Mouse (Mus musculus): ENCODE results near the gene Hdac5. TPM values are rescaled to one million over a fixed set of nuclear protein-coding genes. Genes with fewer than 3 reads are reported as not detected.
A peak's percentile ranks its signal among the peaks of the same experiment; 100 is the strongest.

The Hdac5 gene
- polyA plus RNA-seq, 1 experiment from 2014 or later, result 41.1 TPM

DNA sequence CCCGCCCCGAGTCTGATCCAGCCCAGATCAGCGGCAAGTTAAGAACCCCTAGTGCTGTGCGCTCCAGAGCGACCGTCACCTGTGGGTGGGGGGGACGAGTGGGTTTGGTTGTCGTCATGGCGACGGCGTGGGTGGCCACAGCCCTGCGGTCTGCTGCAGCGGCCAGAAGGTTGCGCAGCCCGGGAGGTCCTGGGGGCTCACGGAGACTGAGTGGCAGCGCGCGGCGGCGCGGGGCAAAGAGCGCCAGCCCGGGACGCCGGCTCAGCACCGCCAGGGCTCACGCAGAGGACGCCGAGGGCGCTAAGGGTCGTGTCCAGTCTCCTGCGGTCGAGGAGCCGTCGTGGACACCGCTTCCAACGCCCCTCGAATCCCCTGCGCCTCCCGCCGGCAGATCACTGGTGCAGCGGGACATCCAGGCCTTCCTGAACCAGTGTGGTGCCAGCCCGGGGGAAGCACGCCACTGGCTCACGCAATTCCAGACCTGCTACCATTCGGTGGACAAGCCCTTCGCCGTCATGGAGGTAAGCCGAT is 84.4 kb downstream of the Hdac5 start, which contains the start of gene Nags:
Gene Nags, plus strand, starts transcription at position 43 of the 531 bp plus-strand sequence.
- no peak for TF ChIP-seq CTCF (IDR thresholded peaks at IDR 0.05; ENCODE audit: low read depth)
- Histone ChIP-seq H3K4me1 (ENCODE audit: insufficient read depth) (peaks cover 4% of the 10 kb centered on the region; the same call in 1 of the 2 replicates), H3K4me3 (ENCODE audit: low read depth, low read length) (peak within 1 kb of the TSS; percentile 31), H3K9ac (no peak within 1 kb of the TSS), H3K36me3 (ENCODE audit: insufficient read depth) (no peaks in the 10 kb centered on the region), H3K9me3 (ENCODE audit: low read depth, low read length) (no peaks in the 10 kb centered on the region), H3K4me2 (peak within 1 kb of the TSS; percentile 59), H3K27ac (ENCODE audit: low read depth) (no peak within 1 kb of the TSS), H3K27me3 (ENCODE audit: insufficient read depth, low read length) (peaks cover 51% of the 10 kb centered on the region)
- 1% methylated on average over 50 of the region's 50 CpGs for WGBS
- ATAC-seq (ENCODE audit: insufficient read depth) (peak; percentile 10; the same call in 1 of the 2 replicates), DNase-seq (peak; percentile 25)

DNA sequence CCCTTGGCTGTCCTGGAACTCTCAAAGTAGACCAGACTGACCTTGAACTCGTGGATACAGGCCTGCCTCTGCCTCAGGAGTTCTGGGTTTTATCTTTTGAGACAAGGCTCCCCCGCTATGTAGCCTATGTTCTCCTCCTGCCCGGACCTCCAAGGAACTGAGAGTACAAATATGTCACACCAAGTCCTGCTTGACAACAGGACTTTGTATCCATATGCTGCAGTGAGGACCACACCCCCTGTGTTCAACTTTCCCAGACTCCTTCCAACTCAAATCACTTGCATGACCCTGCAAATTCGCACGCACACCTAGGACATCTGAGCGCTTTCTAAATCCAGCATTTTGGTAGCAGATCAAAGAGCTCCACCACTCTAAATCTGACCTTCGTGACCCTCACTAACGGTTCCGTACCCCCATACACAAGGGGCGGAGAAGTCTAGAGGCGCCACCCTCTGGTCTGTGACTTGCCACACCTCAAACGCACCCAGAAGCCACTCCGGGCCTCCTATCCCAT is 85.0 kb downstream of the Hdac5 start:
- ATAC-seq (ENCODE audit: insufficient read depth) (no peak), DNase-seq (no peak)
- TF ChIP-seq CTCF (IDR thresholded peaks at IDR 0.05; ENCODE audit: low read depth), result no peak
- H3K27me3 ChIP-seq (ENCODE audit: insufficient read depth, low read length), result peaks cover 51% of the 10 kb centered on the region
- peak overlapping the region; percentile 59 for H3K4me2 ChIP-seq
- peaks cover 4% of the 10 kb centered on the region; the same call in 1 of the 2 replicates for H3K4me1 ChIP-seq (ENCODE audit: insufficient read depth)
- H3K36me3 ChIP-seq (ENCODE audit: insufficient read depth), result no peaks in the 10 kb centered on the region
- H3K9ac ChIP-seq, result no peak overlapping the region
- H3K27ac ChIP-seq (ENCODE audit: low read depth), result no peak overlapping the region
- peak overlapping the region; percentile 31 for H3K4me3 ChIP-seq (ENCODE audit: low read depth, low read length)
- H3K9me3 ChIP-seq (ENCODE audit: low read depth, low read length), result no peaks in the 10 kb centered on the region
- WGBS, result 20% methylated on average over 13 of the region's 13 CpGs

Small RNA genes lying within 50 kb of the gene (microRNA-seq; reads per million reads assigned to microRNA genes)
- gene Mir8101 (ENCODE audit: borderline number of aligned reads), result 1.2 reads per million

Other genes with a start within 250 kb of the Hdac5 start
- not detected in 2 replicates for gene Cfap97d1, start 245.9 kb downstream of the Hdac5 start, polyA plus RNA-seq (2014; fragmentation: Nextera tagmentation; extraction: Ambion mirVana)
- gene Dusp3, start 243.2 kb downstream of the Hdac5 start, polyA plus RNA-seq (2014; fragmentation: Nextera tagmentation; extraction: Ambion mirVana), result 15.7 and 16.9 TPM in 2 replicates
- gene Mpp3, start 201.7 kb downstream of the Hdac5 start, polyA plus RNA-seq (2014; fragmentation: Nextera tagmentation; extraction: Ambion mirVana), result 4.0 and 4.9 TPM in 2 replicates
- gene Cd300lg, start 188.7 kb downstream of the Hdac5 start, polyA plus RNA-seq (2014; fragmentation: Nextera tagmentation; extraction: Ambion mirVana), result 0.17 and 0.23 TPM in 2 replicates
- 4.9 and 6.3 TPM in 2 replicates for gene Mpp2, start 141.7 kb downstream of the Hdac5 start, polyA plus RNA-seq (2014; fragmentation: Nextera tagmentation; extraction: Ambion mirVana)
- not detected in 2 replicates for gene Ppy, start 128.8 kb downstream of the Hdac5 start, polyA plus RNA-seq (2014; fragmentation: Nextera tagmentation; extraction: Ambion mirVana)
- not detected in 2 replicates for gene Pyy, start 122.3 kb downstream of the Hdac5 start, polyA plus RNA-seq (2014; fragmentation: Nextera tagmentation; extraction: Ambion mirVana)
- not detected in 2 replicates for gene Nags, start 84.7 kb downstream of the Hdac5 start, polyA plus RNA-seq (2014; fragmentation: Nextera tagmentation; extraction: Ambion mirVana)
- gene Tmem101, start 73.8 kb downstream of the Hdac5 start, polyA plus RNA-seq (2014; fragmentation: Nextera tagmentation; extraction: Ambion mirVana), result 26.3 and 26.8 TPM in 2 replicates
- gene Lsm12, start 44.9 kb downstream of the Hdac5 start, polyA plus RNA-seq (2014; fragmentation: Nextera tagmentation; extraction: Ambion mirVana), result 93.2 and 109 TPM in 2 replicates
- gene G6pc3, start 40.5 kb downstream of the Hdac5 start, polyA plus RNA-seq (2014; fragmentation: Nextera tagmentation; extraction: Ambion mirVana), result 31.0 and 34.5 TPM in 2 replicates
- gene BC030867, start 18.7 kb upstream of the Hdac5 start, polyA plus RNA-seq (2014; fragmentation: Nextera tagmentation; extraction: Ambion mirVana), result 21.4 and 22.2 TPM in 2 replicates
- gene Asb16, start 38.6 kb upstream of the Hdac5 start, polyA plus RNA-seq (2014; fragmentation: Nextera tagmentation; extraction: Ambion mirVana), result 0.08 TPM in 1 of 2 replicates, not detected in the other
- 48.8 and 49.9 TPM in 2 replicates for gene Tmub2, start 54.8 kb upstream of the Hdac5 start, polyA plus RNA-seq (2014; fragmentation: Nextera tagmentation; extraction: Ambion mirVana)
- 17.4 TPM in 2 replicates for gene Atxn7l3, start 66.5 kb upstream of the Hdac5 start, polyA plus RNA-seq (2014; fragmentation: Nextera tagmentation; extraction: Ambion mirVana)
- gene Ubtf, start 89.6 kb upstream of the Hdac5 start, polyA plus RNA-seq (2014; fragmentation: Nextera tagmentation; extraction: Ambion mirVana), result 86.0 and 93.8 TPM in 2 replicates
- 6.0 and 6.9 TPM in 2 replicates for gene Slc4a1, start 136.0 kb upstream of the Hdac5 start, polyA plus RNA-seq (2014; fragmentation: Nextera tagmentation; extraction: Ambion mirVana)
- gene Rundc3a, start 163.2 kb upstream of the Hdac5 start, polyA plus RNA-seq (2014; fragmentation: Nextera tagmentation; extraction: Ambion mirVana), result 1.1 and 1.3 TPM in 2 replicates
- gene Slc25a39, start 177.8 kb upstream of the Hdac5 start, polyA plus RNA-seq (2014; fragmentation: Nextera tagmentation; extraction: Ambion mirVana), result 223 and 244 TPM in 2 replicates
- 113 and 116 TPM in 2 replicates for gene Grn, start 200.1 kb upstream of the Hdac5 start, polyA plus RNA-seq (2014; fragmentation: Nextera tagmentation; extraction: Ambion mirVana)
- 7.4 and 8.3 TPM in 2 replicates for gene Fam171a2, start 217.5 kb upstream of the Hdac5 start, polyA plus RNA-seq (2014; fragmentation: Nextera tagmentation; extraction: Ambion mirVana)
- gene Itga2b, start 240.0 kb upstream of the Hdac5 start, polyA plus RNA-seq (2014; fragmentation: Nextera tagmentation; extraction: Ambion mirVana), result 10.1 and 10.7 TPM in 2 replicates